Mouse (Mus musculus) lung, postnatal 0 days (tissue): ENCODE data around the gene Rad51b.

Experiments used
- CTCF ChIP-seq: IDR thresholded peaks from 2 replicates; pipeline ENCODE4 v1.5.1; 2016; ENCODE audit warnings: antibody characterized with exemption, mild to moderate bottlenecking
- EP300 ChIP-seq: IDR thresholded peaks from 2 replicates; pipeline ENCODE4 v1.6.1; 2016; ENCODE audit warnings: antibody characterized with exemption, mild to moderate bottlenecking, control low read depth

DNA sequence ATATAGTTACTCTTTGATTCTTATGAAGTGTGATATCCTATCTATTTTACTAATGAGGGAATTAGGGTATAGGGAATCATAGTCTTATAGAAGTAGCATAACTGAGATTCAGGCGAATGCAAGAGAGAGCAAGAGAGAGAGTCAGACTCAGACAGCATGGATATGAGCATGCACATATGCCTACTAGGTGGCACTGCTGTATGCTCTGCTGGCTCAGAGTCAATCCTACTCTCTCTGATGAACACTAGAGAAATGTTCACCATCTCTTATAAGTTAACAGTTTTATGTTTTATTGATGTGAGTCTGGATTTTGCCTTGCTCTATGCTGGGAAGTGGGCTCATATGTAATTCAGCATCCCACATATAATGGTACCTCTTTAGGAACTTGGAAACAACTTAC lies 321.9 kb downstream of the Rad51b start:
- TF ChIP-seq CTCF, result peak; percentile 23; the same call in 1 of the 2 replicates
- TF ChIP-seq EP300, result no peak
